Mouse (Mus musculus): ENCODE measurements around the gene Slc25a11.

DNA sequence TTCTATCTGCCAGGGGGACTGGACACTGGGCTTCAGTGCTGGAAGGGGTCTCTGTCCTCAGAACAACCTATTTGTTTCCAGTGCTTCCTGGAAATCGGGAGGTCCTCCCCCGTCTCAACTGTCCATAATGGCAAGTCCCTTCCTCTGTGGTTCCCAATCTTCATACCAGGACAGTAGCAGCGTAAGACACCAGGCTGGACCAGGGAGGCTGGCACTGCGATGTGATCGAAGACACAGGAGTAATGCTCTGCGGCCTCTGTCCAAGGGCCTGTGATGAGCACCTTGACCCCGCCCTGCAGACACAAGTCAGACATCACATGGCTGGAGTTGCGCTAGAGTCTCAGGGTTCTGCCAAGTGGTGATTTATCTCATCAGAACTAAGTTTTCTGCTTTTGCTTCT lies 32.1 kb upstream of the Slc25a11 start:
- TF ChIP-seq CTCF (IDR thresholded peaks at IDR 0.05; ENCODE audit: borderline replicate concordance, control insufficient read depth, extremely low read depth, insufficient read depth, low read length, poor library complexity) (no peak), POLR2A (IDR thresholded peaks at IDR 0.05; ENCODE audit: control insufficient read depth, extremely low read depth, insufficient read depth, low read length, poor library complexity) (no peak)

Measured in thymus, adult 2 months (tissue).